Mouse (Mus musculus): ENCODE measurements around the gene Luc7l2.

Gene Luc7l2

GRCm38 (mm10) chr6:38576096-38576495 lies 25.0 kb downstream of the Luc7l2 start:
- no peak for DNase-seq (ENCODE audit: low spot score in 2 of 2)

DNA sequence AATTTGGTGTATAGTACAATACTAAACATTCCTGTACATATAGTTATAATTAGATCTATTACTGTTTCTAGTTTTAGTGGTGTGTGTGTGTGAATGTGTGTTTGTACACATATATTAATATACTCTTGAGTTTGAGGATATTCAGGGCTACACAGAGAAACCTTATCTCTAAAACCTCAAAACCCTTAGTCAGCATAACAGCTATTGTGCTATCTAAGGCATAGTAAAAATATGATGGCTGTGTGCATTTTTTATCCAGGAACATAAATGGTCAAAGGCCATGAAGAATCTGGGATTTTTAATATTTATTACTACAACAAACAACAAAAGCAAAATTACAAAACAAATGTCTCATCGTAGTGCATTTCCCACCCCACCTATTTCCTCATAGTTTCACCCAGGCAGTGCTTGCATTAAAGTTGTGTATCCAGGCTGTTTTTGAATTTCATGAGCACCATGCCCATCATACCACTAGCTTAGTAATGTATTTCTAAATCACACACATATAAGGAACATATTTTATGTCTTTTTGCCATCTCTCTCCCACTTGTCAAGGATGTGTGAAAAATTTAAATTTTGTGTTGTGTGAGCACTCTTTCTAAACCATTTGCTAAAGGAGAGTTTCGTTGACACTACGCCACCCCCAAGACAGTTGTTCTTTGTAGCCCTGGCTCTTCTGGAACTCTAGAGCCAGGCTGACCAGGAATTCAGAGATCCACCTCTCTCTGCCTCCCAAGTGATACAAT lies 29.2 kb downstream of the Luc7l2 start:
- no peak for DNase-seq (ENCODE audit: low spot score in 2 of 2)

DNA sequence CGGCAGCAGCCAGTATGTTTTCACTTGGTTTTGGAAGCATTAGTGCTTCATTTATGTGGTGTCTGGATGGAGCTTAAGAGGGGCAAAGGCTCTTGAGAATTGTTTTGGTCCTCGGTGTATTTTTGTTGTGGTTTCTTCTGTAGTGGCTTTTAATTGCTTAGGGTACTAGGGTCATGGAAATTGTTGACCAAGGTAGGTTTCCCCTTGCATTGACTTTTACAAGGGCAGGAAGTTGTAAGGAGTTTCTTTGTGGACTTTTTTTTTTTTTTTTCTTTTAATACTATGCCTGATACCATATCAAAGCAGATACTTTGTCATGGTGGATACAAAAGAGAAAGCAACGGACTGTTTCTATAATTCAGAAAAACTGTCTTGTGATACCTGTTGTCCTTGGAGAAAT lies 30.6 kb downstream of the Luc7l2 start:
- DNase-seq (ENCODE audit: low spot score in 2 of 2) = no peak

DNA sequence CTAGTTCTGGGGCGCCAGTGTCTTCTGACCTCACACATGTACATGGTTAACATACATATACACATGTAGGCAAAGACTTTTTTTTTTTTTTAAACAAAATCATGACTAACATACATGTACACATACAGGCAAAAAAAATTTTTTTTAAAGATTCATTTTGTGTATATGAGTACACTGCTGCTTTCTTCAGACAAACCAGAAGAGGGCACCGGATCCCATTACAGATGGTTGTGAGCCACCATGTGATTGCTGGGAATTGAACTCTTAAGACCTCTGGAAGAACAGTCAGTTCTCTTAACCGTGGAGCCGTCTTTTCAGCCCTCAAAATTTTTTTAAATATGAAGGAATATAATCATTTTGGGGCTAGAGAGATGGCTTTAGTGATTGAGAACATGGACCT lies 46.3 kb downstream of the Luc7l2 start:
- DNase-seq (ENCODE audit: low spot score in 2 of 2) = no peak

- DNase-seq (ENCODE audit: low spot score in 2 of 2) = no peak
Measured at GRCm38 (mm10) chr6:38609892-38610291, 58.8 kb downstream of the Luc7l2 start.

GRCm38 (mm10) chr6:38622406-38622805 lies 71.3 kb downstream of the Luc7l2 start:
- no peak for DNase-seq (ENCODE audit: low spot score in 2 of 2)

GRCm38 (mm10) chr6:38623457-38623856 lies 72.3 kb downstream of the Luc7l2 start:
- no peak for DNase-seq (ENCODE audit: low spot score in 2 of 2)

GRCm38 (mm10) chr6:38624439-38624838 lies 73.3 kb downstream of the Luc7l2 start:
- no peak for DNase-seq (ENCODE audit: low spot score in 2 of 2)

GRCm38 (mm10) chr6:38626086-38626485 lies 75.0 kb downstream of the Luc7l2 start:
- no peak for DNase-seq (ENCODE audit: low spot score in 2 of 2)

- DNase-seq (ENCODE audit: low spot score in 2 of 2) = no peak
Measured at GRCm38 (mm10) chr6:38627081-38627480, 75.9 kb downstream of the Luc7l2 start.

- DNase-seq (ENCODE audit: low spot score in 2 of 2) = no peak
Measured at GRCm38 (mm10) chr6:38627486-38627885, 76.4 kb downstream of the Luc7l2 start.

DNA sequence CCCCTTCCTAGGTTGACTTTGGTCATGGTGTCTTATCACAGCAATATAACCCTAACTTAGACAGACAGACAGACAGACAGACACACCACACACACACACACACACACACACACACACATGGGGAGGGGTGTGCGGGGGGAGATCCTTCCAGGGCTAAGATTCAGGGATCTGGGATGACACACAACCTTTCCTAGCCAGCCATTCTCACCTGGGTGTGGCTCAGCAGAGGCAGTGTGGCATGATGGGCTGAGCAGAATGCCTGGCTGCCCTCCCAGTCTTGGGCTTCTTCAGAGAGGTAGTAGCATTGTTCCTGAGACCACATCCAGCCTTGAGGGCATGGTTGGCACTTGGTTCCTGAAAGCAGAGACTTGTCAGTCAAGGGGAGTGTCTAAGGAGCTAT lies 78.4 kb downstream of the Luc7l2 start:
- no peak for DNase-seq (ENCODE audit: low spot score in 2 of 2)

DNA sequence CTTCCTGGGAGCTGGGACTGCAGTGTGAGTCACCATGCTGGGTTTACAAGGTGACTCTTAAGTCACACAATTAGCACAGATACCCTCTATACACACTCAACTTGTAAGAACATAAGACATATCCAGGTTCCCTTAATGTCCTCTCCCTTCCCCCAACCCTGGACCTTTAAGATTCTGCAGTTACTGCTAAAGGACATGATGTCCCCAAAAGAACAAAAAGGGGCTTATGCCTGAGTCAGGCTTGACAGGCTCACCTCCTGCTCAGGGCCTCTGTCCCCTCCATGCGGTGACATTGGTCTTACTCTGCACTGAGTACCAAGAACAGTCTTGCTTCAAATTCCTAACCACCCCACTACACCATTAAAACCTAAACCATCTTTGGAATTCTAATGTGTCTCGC lies 81.7 kb downstream of the Luc7l2 start:
- no peak for DNase-seq (ENCODE audit: low spot score in 2 of 2)

GRCm38 (mm10) chr6:38634461-38634860 lies 83.3 kb downstream of the Luc7l2 start:
- no peak for DNase-seq (ENCODE audit: low spot score in 2 of 2)

- no peak for DNase-seq (ENCODE audit: low spot score in 2 of 2)
Measured at GRCm38 (mm10) chr6:38635941-38636851, 85.1 kb downstream of the Luc7l2 start.

GRCm38 (mm10) chr6:38636852-38637618 lies 85.9 kb downstream of the Luc7l2 start, which contains the start of gene Klrg2:
Klrg2 (minus strand) TSS chr6:38637242.
- no peak for DNase-seq (ENCODE audit: low spot score in 2 of 2)

DNA sequence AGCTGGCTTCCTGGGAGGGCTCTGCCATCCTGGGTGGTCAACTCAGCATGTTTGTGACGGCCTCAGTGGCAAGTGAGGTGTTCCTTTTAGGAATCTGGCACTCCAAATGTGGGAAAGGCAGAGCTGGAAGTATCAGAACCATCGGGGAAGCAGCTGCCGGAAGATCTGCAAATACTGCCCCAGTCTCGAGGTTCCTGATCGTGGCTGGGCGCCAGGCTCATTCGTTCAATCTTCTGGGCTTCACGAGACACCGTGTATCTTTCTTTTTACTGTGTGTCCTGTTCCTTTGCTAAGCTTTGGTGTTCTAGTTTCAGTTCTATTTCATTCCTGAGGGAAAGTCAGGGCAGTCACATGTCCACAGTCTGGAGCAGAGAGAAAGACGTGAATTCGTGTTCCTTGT lies 89.3 kb downstream of the Luc7l2 start:
- DNase-seq (ENCODE audit: low spot score in 2 of 2) = no peak

GRCm38 (mm10) chr6:38641228-38641627 lies 90.1 kb downstream of the Luc7l2 start:
- DNase-seq (ENCODE audit: low spot score in 2 of 2) = no peak

DNA sequence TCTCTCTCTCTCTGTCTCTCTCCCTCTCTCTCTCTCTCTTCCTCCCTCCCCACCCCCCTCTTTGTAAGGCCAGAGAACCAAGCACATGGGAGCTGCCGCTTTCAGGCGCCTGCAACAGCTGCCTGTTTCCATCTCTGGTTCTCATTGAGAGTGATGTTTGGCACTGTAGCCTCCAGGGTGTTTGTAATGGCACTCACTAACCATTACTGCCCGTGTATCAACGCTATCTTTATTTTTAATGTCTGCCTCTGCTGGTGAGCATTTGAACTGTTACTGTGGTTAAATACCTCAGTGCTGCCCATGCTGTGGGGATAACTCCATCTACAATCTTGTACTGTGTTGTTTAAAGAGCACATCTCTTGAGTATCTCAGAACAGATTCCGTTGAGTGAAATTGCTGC lies 90.5 kb downstream of the Luc7l2 start:
- no peak for DNase-seq (ENCODE audit: low spot score in 2 of 2)

GRCm38 (mm10) chr6:38642593-38642992 lies 91.5 kb downstream of the Luc7l2 start:
- DNase-seq (ENCODE audit: low spot score in 2 of 2) = no peak

DNA sequence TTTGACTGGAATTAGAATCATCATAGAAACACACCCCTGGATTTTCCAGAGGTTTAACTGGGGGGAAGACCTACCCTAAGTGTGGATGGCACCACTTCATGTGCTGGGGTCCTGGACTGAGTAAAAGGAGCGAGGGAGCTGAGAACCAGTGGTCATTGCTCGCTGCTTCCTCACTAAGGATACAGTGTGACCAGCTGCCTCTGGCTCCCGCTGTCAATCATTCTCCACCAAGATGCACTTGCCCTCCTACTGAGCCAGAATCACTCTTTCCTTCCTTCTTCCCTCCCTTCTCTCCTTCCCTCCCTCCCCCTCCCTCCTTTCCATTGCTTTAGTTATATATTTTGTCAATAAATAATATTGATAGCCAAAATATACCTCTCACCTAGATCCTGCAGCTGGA lies 91.9 kb downstream of the Luc7l2 start:
- DNase-seq (ENCODE audit: low spot score in 2 of 2) = no peak

- DNase-seq (ENCODE audit: low spot score in 2 of 2) = no peak
Measured at GRCm38 (mm10) chr6:38649545-38649944, 98.4 kb downstream of the Luc7l2 start.
